In genomic region chr10:56893210-56893705, GRCm38 (mm10) we compare ENCODE assay signal across 10 mouse cellular contexts.
DNase-seq lines count a peak whose midpoint lies in the region; ATAC-seq and TF ChIP-seq lines count a peak whose summit lies in the region.
"Had no signal": no experiment of that assay in that cellular context is flagged by ENCODE, and none has a peak within 500 bp of the region (broad histone marks: within the 10 kb centered on the region; RNA-seq: fewer than 3 reads in every experiment).

No protein-coding gene starts in this region.

- no peaks in the 10 kb centered on the region for H3K27me3 ChIP-seq in embryonic facial prominence, embryonic 12.5 days
- H3K27me3 ChIP-seq in hindbrain, embryonic 14.5 days (ENCODE audit: control insufficient read depth, insufficient read depth, low read length) = no peaks in the 10 kb centered on the region
- no peaks in the 10 kb centered on the region for H3K27me3 ChIP-seq in limb, embryonic 15.5 days
- no peaks in the 10 kb centered on the region for H3K27me3 ChIP-seq in liver, postnatal 0 days (ENCODE audit: insufficient read depth, low read length)
- H3K27me3 ChIP-seq: stomach, embryonic 15.5 days had no signal

- peak; percentile 75; the same call in 1 of the 2 replicates for ATAC-seq in embryonic facial prominence, embryonic 12.5 days (ENCODE audit: insufficient number of reproducible peaks, insufficient read depth, low FRiP score, low TSS enrichment)
- ATAC-seq in hindbrain, embryonic 14.5 days (ENCODE audit: low FRiP score) = peak; percentile 89
- ATAC-seq in limb, embryonic 15.5 days (ENCODE audit: insufficient number of reproducible peaks, low FRiP score, low TSS enrichment, low read depth) = peak; percentile 77; the same call in 1 of the 2 replicates
- no peak for ATAC-seq in liver, postnatal 0 days

- no peaks in the 10 kb centered on the region for H3K9me3 ChIP-seq in embryonic facial prominence, embryonic 12.5 days
- H3K9me3 ChIP-seq in hindbrain, embryonic 14.5 days (ENCODE audit: control insufficient read depth, low read length) = no peaks in the 10 kb centered on the region
- no peaks in the 10 kb centered on the region for H3K9me3 ChIP-seq in limb, embryonic 15.5 days
- H3K9me3 ChIP-seq in liver, postnatal 0 days (ENCODE audit: low read length) = no peaks in the 10 kb centered on the region
- H3K9me3 ChIP-seq: heart, embryonic 10.5 days; stomach, embryonic 15.5 days had no signal

- DNase-seq in embryo, embryonic 10 days (ENCODE audit: low spot score) = peak; percentile 44
- DNase-seq in hindbrain, embryonic 14.5 days (ENCODE audit: low spot score) = no peak
- DNase-seq in heart, postnatal 14 days = no peak
- no peak for DNase-seq in thymus, postnatal 14 days
- no peak for DNase-seq in liver, postnatal 0 days
- no peak for DNase-seq in B cell, adult 2 months

- intact Hi-C loops in heart, postnatal 14 days (cut with DNase I) = no loop called here

- no peak overlapping the region for H3K4me3 ChIP-seq in embryonic facial prominence, embryonic 12.5 days
- no peak overlapping the region for H3K4me3 ChIP-seq in hindbrain, embryonic 14.5 days (replicated peaks; ENCODE audit: low read length)
- no peak overlapping the region for H3K4me3 ChIP-seq in limb, embryonic 15.5 days
- no peak overlapping the region for H3K4me3 ChIP-seq in liver, postnatal 0 days (ENCODE audit: low read depth, low read length)
- H3K4me3 ChIP-seq: heart, embryonic 10.5 days; stomach, embryonic 15.5 days had no signal

- peaks cover 6% of the 10 kb centered on the region; the same call in 1 of the 2 replicates for H3K4me1 ChIP-seq in embryonic facial prominence, embryonic 12.5 days
- H3K4me1 ChIP-seq in hindbrain, embryonic 14.5 days (replicated peaks; ENCODE audit: control insufficient read depth, insufficient read depth, low read length) = peaks cover 8% of the 10 kb centered on the region; the same call in 1 of the 2 replicates
- H3K4me1 ChIP-seq in limb, embryonic 15.5 days = peaks cover 13% of the 10 kb centered on the region
- H3K4me1 ChIP-seq in liver, postnatal 0 days (ENCODE audit: insufficient read depth) = no peaks in the 10 kb centered on the region
- H3K4me1 ChIP-seq: heart, embryonic 10.5 days; stomach, embryonic 15.5 days had no signal

- no peak overlapping the region for H3K4me2 ChIP-seq in embryonic facial prominence, embryonic 12.5 days (replicated peaks)
- H3K4me2 ChIP-seq in hindbrain, embryonic 14.5 days (replicated peaks) = 0 out of 2 replicates have a peak overlapping the region, but pooled peaks have one; percentile 5
- 0 out of 2 replicates have a peak overlapping the region, but pooled peaks have one; percentile 14 for H3K4me2 ChIP-seq in limb, embryonic 15.5 days
- no peak overlapping the region for H3K4me2 ChIP-seq in liver, postnatal 0 days (ENCODE audit: low read depth, low read length)
- H3K4me2 ChIP-seq: stomach, embryonic 15.5 days had no signal

- no peak for TF ChIP-seq EP300 in liver, postnatal 0 days (IDR thresholded peaks at IDR 0.05; ENCODE audit: low read depth)

- H3K9ac ChIP-seq in embryonic facial prominence, embryonic 12.5 days = no peak overlapping the region
- H3K9ac ChIP-seq in hindbrain, embryonic 14.5 days = no peak overlapping the region
- no peak overlapping the region for H3K9ac ChIP-seq in limb, embryonic 15.5 days
- no peak overlapping the region for H3K9ac ChIP-seq in liver, postnatal 0 days (replicated peaks)
- H3K9ac ChIP-seq: stomach, embryonic 15.5 days had no signal

- 0 out of 2 replicates have a peak overlapping the region, but pooled peaks have one; percentile 42 for H3K27ac ChIP-seq in embryonic facial prominence, embryonic 12.5 days
- no peak overlapping the region for H3K27ac ChIP-seq in hindbrain, embryonic 14.5 days
- H3K27ac ChIP-seq in limb, embryonic 15.5 days = peak overlapping the region; percentile 75
- no peak overlapping the region for H3K27ac ChIP-seq in liver, postnatal 0 days (ENCODE audit: low read depth)
- H3K27ac ChIP-seq: heart, embryonic 10.5 days; stomach, embryonic 15.5 days had no signal

- H3K36me3 ChIP-seq in embryonic facial prominence, embryonic 12.5 days = no peaks in the 10 kb centered on the region
- no peaks in the 10 kb centered on the region for H3K36me3 ChIP-seq in hindbrain, embryonic 14.5 days (replicated peaks; ENCODE audit: control insufficient read depth, insufficient read depth)
- H3K36me3 ChIP-seq in limb, embryonic 15.5 days = no peaks in the 10 kb centered on the region
- no peaks in the 10 kb centered on the region for H3K36me3 ChIP-seq in liver, postnatal 0 days (replicated peaks; ENCODE audit: insufficient read depth, low read length)
- H3K36me3 ChIP-seq: heart, embryonic 10.5 days; stomach, embryonic 15.5 days had no signal

- WGBS in embryonic facial prominence, embryonic 12.5 days = 18% methylated on average over 8 of the region's 8 CpGs
- WGBS in hindbrain, embryonic 14.5 days = 8% methylated on average over 8 of the region's 8 CpGs
- 36% methylated on average over 8 of the region's 8 CpGs for WGBS in limb, embryonic 15.5 days
- 72% methylated on average over 8 of the region's 8 CpGs for WGBS in liver, postnatal 0 days (ENCODE audit: insufficient replicate concordance)

- no peak for TF ChIP-seq CTCF in liver, postnatal 0 days (IDR thresholded peaks at IDR 0.05; ENCODE audit: low read depth)

Comparison
In these comparisons a context has a peak if more than half of its experiments do, and no peak if none do; other contexts are left out.
1. H3K27ac ChIP-seq: peak in embryonic facial prominence, embryonic 12.5 days (single experiment) and limb, embryonic 15.5 days (single experiment); none in hindbrain, embryonic 14.5 days (single experiment) and liver, postnatal 0 days (single experiment).
2. H3K4me2 ChIP-seq: peak in hindbrain, embryonic 14.5 days (single experiment) and limb, embryonic 15.5 days (single experiment); none in embryonic facial prominence, embryonic 12.5 days (single experiment) and liver, postnatal 0 days (single experiment).